Mouse (Mus musculus) R1 (cell line): ENCODE measurements around the gene Prss12.

Source experiments
- DNase-seq: peaks from one replicate; pipeline ENCODE4 v3.0.0-alpha.2; 2018; ENCODE audit warnings: low read depth, low spot score

Prss12 gene

GRCm38 (mm10) chr3:123527806-123528507 lies 81.2 kb downstream of the Prss12 start:
- DNase-seq, result no peak

GRCm38 (mm10) chr3:123531124-123531523 lies 84.4 kb downstream of the Prss12 start:
- DNase-seq, result no peak

GRCm38 (mm10) chr3:123537279-123537678 lies 90.6 kb downstream of the Prss12 start:
- no peak for DNase-seq

- no peak for DNase-seq
These were observed 97.0 kb downstream of the Prss12 start for GRCm38 (mm10) chr3:123543585-123544304.

GRCm38 (mm10) chr3:123550487-123550886 lies 103.8 kb downstream of the Prss12 start:
- DNase-seq, result no peak

GRCm38 (mm10) chr3:123553872-123554271 lies 107.2 kb downstream of the Prss12 start:
- DNase-seq, result no peak

GRCm38 (mm10) chr3:123555254-123555865 lies 108.6 kb downstream of the Prss12 start:
- DNase-seq, result no peak
